Mouse (Mus musculus) limb, embryonic 11.5 days (tissue): ENCODE results near the gene Aoc2. TPM values are rescaled to one million over a fixed set of nuclear protein-coding genes. Genes with fewer than 3 reads are reported as not detected.
A peak's percentile ranks its signal among the peaks of the same experiment; 100 is the strongest.

Experiments
- ATAC-seq: fragments of 200-750 bp; cut with Nextera tagmentation; 2 replicates; pipeline ENCODE4 v1.8.0; 2017; ENCODE audit warnings: low read depth; ENCODE audit not compliant: insufficient number of reproducible peaks, low FRiP score, low TSS enrichment
- DNase-seq: peaks from one replicate; pipeline ENCODE4 v3.0.0-alpha.2; 2015; ENCODE audit warnings: low spot score
- H3K27ac ChIP-seq: fragments of 300-500 bp; sonication (generic); replicated peaks from 2 replicates; pipeline ENCODE4 v1.5.1; 2014; ENCODE audit warnings: low read depth, mild to moderate bottlenecking, low read length
- H3K27me3 ChIP-seq: fragments of 300-500 bp; sonication (generic); 2 replicates; pipeline ENCODE4 v1.6.1; 2014; ENCODE audit warnings: mild to moderate bottlenecking, low read length, mixed read lengths; ENCODE audit not compliant: control insufficient read depth, insufficient read depth
- H3K36me3 ChIP-seq: fragments of 300-500 bp; sonication (generic); 2 replicates; pipeline ENCODE4 v1.6.1; 2014; ENCODE audit warnings: mild to moderate bottlenecking, low read length, moderate library complexity, mixed read lengths; ENCODE audit not compliant: control insufficient read depth, insufficient read depth
- H3K4me1 ChIP-seq: fragments of 300-500 bp; sonication (generic); 2 replicates; pipeline ENCODE4 v1.6.1; 2014; ENCODE audit warnings: low read length, mixed read lengths; ENCODE audit not compliant: control insufficient read depth, insufficient read depth
- H3K4me2 ChIP-seq: fragments of 300-500 bp; sonication (generic); 2 replicates; pipeline ENCODE4 v1.6.1; 2014; ENCODE audit warnings: low read depth, mild to moderate bottlenecking, moderate library complexity; ENCODE audit not compliant: severe bottlenecking
- H3K4me3 ChIP-seq: fragments of 300-500 bp; sonication (generic); 2 replicates; pipeline ENCODE4 v1.5.1; 2014; ENCODE audit warnings: low read depth, low read length
- H3K9ac ChIP-seq: fragments of 300-500 bp; sonication (generic); 2 replicates; pipeline ENCODE4 v1.6.1; 2014; ENCODE audit warnings: mild to moderate bottlenecking, low read length
- H3K9me3 ChIP-seq: fragments of 300-500 bp; sonication (generic); 2 replicates; pipeline ENCODE4 v1.6.1; 2016; ENCODE audit warnings: low read length; ENCODE audit not compliant: control insufficient read depth
- WGBS: fragments of 180-500 bp; shearing (Covaris S2); extraction: QIAGEN DNeasy Blood & Tissue Kit; methylation state at CpG from one replicate; pipeline ENCODE4 v1.1.7; 2014; 5-methylcytosine and 5-hydroxymethylcytosine counted together
- polyA plus RNA-seq: library from polyadenylated mRNA; unstranded; fragments of >200 nt; fragmentation: Nextera tagmentation; extraction: Ambion mirVana; gene quantifications from 2 replicates; pipeline ENCODE4 v1.2.1, GENCODE M21; 2014

Aoc2 gene
- polyA plus RNA-seq, 1 experiment from 2014 or later: 1.9 TPM

DNA sequence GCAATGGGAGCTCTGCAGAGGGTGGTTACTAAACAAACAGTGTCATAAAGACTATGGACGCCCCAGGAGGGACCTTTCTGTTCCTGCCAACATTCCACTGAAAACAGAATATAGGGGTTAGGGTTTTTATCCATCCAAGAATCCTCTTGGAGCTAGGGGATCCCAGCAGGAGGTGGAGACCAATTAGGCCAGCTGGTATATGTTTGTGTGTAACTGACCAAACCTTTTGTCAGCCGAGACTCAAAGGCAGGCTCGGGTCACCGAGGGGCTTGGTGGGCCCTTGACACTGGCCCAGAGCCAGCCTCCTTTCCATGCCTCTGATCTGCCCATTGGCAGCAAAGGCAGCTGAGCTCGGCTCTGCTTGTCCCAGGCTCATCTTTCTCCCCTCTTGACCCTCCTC, 42.0 kb upstream of the Aoc2 start:
- Histone ChIP-seq H3K27ac (no peak overlapping the region), H3K4me3 (no peak overlapping the region), H3K9me3 (no peaks in the 10 kb centered on the region), H3K27me3 (no peaks in the 10 kb centered on the region), H3K9ac (no peak overlapping the region), H3K4me1 (peaks cover 2% of the 10 kb centered on the region; the same call in 1 of the 2 replicates), H3K4me2 (no peak overlapping the region), H3K36me3 (no peaks in the 10 kb centered on the region)
- DNase-seq (no peak), ATAC-seq (no peak)
- 47% methylated on average over 5 of the region's 5 CpGs for WGBS

DNA sequence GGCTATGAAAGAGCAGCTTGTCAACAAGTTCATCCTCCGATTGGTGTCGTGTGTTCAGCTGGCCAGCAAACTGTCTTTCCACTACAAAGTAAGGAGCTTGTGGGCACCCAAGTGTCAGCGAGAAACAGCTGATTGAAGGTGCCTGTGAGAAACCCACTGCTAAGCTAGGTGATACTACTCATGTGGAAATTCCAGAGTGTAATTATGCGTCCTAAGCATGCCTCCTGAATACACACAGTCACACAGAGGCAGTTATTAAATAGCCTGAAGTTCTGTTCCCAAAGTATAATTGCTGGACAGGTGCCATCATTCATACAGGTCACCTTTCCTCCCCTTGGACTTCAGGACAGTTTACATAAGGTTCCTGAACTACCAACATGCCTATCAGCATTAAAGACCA, 41.1 kb upstream of the Aoc2 start:
- H3K4me2 ChIP-seq: no peak overlapping the region
- H3K27ac ChIP-seq: no peak overlapping the region
- no peaks in the 10 kb centered on the region for H3K9me3 ChIP-seq
- H3K36me3 ChIP-seq: no peaks in the 10 kb centered on the region; the same call in 1 of the 2 replicates
- H3K27me3 ChIP-seq: no peaks in the 10 kb centered on the region
- no peak overlapping the region for H3K9ac ChIP-seq
- no peak overlapping the region for H3K4me3 ChIP-seq
- no peak for ATAC-seq
- H3K4me1 ChIP-seq: no peaks in the 10 kb centered on the region
- 71% methylated on average over 4 of the region's 4 CpGs for WGBS
- no peak for DNase-seq

GRCm38 (mm10) chr11:101287306-101287705, 37.6 kb upstream of the Aoc2 start:
- Histone ChIP-seq H3K36me3 (peaks cover 5% of the 10 kb centered on the region; the same call in 1 of the 2 replicates), H3K4me3 (no peak overlapping the region), H3K4me2 (no peak overlapping the region), H3K9me3 (no peaks in the 10 kb centered on the region), H3K27ac (no peak overlapping the region), H3K9ac (no peak overlapping the region), H3K27me3 (no peaks in the 10 kb centered on the region), H3K4me1 (no peaks in the 10 kb centered on the region)
- DNase-seq (no peak), ATAC-seq (no peak)
- WGBS: 88% methylated on average over 9 of the region's 9 CpGs

DNA sequence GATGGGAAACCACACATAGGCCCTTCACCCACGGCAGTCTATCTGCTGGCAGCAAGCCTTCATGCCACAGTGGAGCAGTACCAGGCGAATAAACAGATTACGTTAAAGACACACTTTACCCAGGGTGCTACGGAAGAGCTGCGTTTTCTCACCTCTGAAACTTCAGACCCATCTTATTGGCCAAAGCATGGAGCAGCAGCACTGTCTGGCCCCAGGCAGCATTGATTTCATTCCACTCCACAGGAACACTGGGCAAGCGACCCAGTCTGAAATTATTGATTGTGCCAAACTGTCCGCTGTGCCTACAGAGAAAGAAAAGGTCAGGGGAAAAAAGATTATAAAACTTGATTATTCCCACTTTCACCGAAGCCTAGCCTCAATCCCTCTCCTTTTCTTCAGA, 33.6 kb upstream of the Aoc2 start:
- WGBS: 92% methylated on average over 8 of the region's 8 CpGs
- no peak overlapping the region for H3K9ac ChIP-seq
- H3K36me3 ChIP-seq: peaks cover 16% of the 10 kb centered on the region; the same call in 1 of the 2 replicates
- H3K27me3 ChIP-seq: no peaks in the 10 kb centered on the region
- ATAC-seq: no peak
- no peak overlapping the region for H3K4me2 ChIP-seq
- no peaks in the 10 kb centered on the region for H3K4me1 ChIP-seq
- H3K9me3 ChIP-seq: no peaks in the 10 kb centered on the region
- H3K27ac ChIP-seq: no peak overlapping the region
- no peak for DNase-seq
- no peak overlapping the region for H3K4me3 ChIP-seq

DNA sequence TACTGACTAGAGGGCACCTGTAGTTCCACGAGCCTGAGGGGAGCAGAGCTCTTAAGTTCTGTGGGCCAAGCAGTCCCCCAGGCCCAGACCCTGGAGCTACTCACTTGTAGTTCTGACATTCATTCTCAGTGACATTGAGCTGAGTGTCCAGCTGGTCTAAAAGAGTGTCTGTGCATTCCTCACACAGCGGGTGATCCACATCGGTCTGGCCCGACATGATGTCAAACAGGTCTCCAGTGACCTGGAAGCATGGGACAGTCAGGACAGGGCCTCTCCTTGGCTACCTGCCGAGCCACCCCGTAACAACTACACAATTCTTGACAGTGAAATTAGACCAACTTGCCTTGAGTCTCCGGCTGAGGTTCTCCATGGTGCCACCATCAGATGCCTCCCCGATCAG, 29.7 kb upstream of the Aoc2 start:
- ATAC-seq (no peak), DNase-seq (no peak)
- Histone ChIP-seq H3K36me3 (peaks cover 20% of the 10 kb centered on the region), H3K27ac (no peak overlapping the region), H3K4me2 (no peak overlapping the region), H3K9me3 (no peaks in the 10 kb centered on the region), H3K4me3 (no peak overlapping the region), H3K9ac (no peak overlapping the region), H3K4me1 (no peaks in the 10 kb centered on the region), H3K27me3 (no peaks in the 10 kb centered on the region)
- 93% methylated on average over 8 of the region's 8 CpGs for WGBS

DNA sequence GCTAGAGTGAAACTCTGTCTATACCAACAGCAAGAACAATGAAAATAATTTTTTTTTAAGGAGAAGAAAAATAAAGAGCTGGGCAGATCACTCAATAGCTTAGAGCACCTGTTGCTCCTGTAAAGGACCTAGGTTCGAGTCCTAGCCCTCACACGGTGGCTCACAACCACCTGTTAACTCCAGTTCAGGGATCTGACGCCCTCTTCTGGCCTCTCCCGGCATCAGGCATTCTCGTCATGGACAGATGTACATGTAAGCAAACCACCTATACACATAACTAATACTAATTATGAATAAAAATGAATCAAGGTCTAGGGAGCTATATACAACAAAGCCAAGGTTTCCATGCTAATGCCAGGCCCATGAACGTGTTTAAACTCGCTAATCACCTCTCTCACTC, 24.0 kb upstream of the Aoc2 start:
- Histone ChIP-seq H3K36me3 (peaks cover 6% of the 10 kb centered on the region), H3K27ac (no peak overlapping the region), H3K4me3 (peak overlapping the region; percentile 94), H3K27me3 (no peaks in the 10 kb centered on the region), H3K4me2 (peak overlapping the region; percentile 99), H3K9me3 (no peaks in the 10 kb centered on the region), H3K9ac (0 out of 2 replicates have a peak overlapping the region, but pooled peaks have one; percentile 83), H3K4me1 (peaks cover 5% of the 10 kb centered on the region)
- ATAC-seq (no peak), DNase-seq (no peak)
- 68% methylated on average over 7 of the region's 7 CpGs for WGBS

- ATAC-seq (peak; percentile 9; the same call in 1 of the 2 replicates), DNase-seq (no peak)
- peak overlapping the region; percentile 99 for H3K4me2 ChIP-seq
- no peak overlapping the region for H3K27ac ChIP-seq
- H3K9me3 ChIP-seq: no peaks in the 10 kb centered on the region
- peak overlapping the region; percentile 83 for H3K9ac ChIP-seq
- H3K36me3 ChIP-seq: peaks cover 6% of the 10 kb centered on the region
- peak overlapping the region; percentile 94 for H3K4me3 ChIP-seq
- WGBS: 14% methylated on average over 26 of the region's 26 CpGs
- no peaks in the 10 kb centered on the region for H3K27me3 ChIP-seq
- H3K4me1 ChIP-seq: peaks cover 5% of the 10 kb centered on the region
Measured at GRCm38 (mm10) chr11:101301299-101302003, 23.4 kb upstream of the Aoc2 start.

GRCm38 (mm10) chr11:101302004-101302798, 22.7 kb upstream of the Aoc2 start, which contains the start of gene Becn1:
TSS of gene Becn1 (minus strand) at chr11:101302286.
- WGBS: 7% methylated on average over 39 of the region's 39 CpGs
- H3K27ac ChIP-seq: no peak within 1 kb of the TSS
- DNase-seq: peak; percentile 99
- peak within 1 kb of the TSS; percentile 83 for H3K9ac ChIP-seq
- H3K27me3 ChIP-seq: no peaks in the 10 kb centered on the region
- peaks cover 6% of the 10 kb centered on the region for H3K36me3 ChIP-seq
- H3K4me3 ChIP-seq: peak within 1 kb of the TSS; percentile 94
- no peaks in the 10 kb centered on the region for H3K9me3 ChIP-seq
- H3K4me2 ChIP-seq: peak within 1 kb of the TSS; percentile 99
- peak; percentile 83; the same call in 1 of the 2 replicates for ATAC-seq
- peaks cover 5% of the 10 kb centered on the region for H3K4me1 ChIP-seq
